Mouse (Mus musculus) hindbrain, embryonic 10.5 days (tissue): Measurements from ENCODE around the gene Ubash3b. TPM values are rescaled to one million over a fixed set of nuclear protein-coding genes. Genes with fewer than 3 reads are reported as not detected.

Experiments used
- DNase-seq: peaks from one replicate; pipeline ENCODE4 v3.0.0-alpha.2; 2017; ENCODE audit warnings: low spot score
- H3K27ac ChIP-seq: fragments of 300-500 bp; sonication (generic); 2 replicates; pipeline ENCODE4 v1.5.1; 2016; ENCODE audit warnings: mild to moderate bottlenecking, moderate library complexity
- H3K27me3 ChIP-seq: fragments of 300-500 bp; sonication (generic); 2 replicates; pipeline ENCODE4 v1.6.1; 2016; ENCODE audit warnings: mild to moderate bottlenecking; ENCODE audit not compliant: poor library complexity, insufficient read depth, severe bottlenecking
- H3K36me3 ChIP-seq: fragments of 300-500 bp; sonication (generic); 2 replicates; pipeline ENCODE4 v1.6.1; 2016; ENCODE audit warnings: mild to moderate bottlenecking, moderate library complexity
- H3K4me1 ChIP-seq: fragments of 300-500 bp; sonication (generic); replicated peaks from 2 replicates; pipeline ENCODE4 v1.6.1; 2016; ENCODE audit warnings: mild to moderate bottlenecking
- H3K4me3 ChIP-seq: fragments of 300-500 bp; sonication (generic); 2 replicates; pipeline ENCODE4 v1.5.1; 2016; ENCODE audit warnings: mild to moderate bottlenecking, moderate library complexity
- H3K9me3 ChIP-seq: fragments of 300-500 bp; sonication (generic); 2 replicates; pipeline ENCODE4 v1.6.1; 2016; ENCODE audit warnings: mild to moderate bottlenecking, moderate library complexity
- WGBS: fragments of 180-500 bp; shearing (Covaris S2); methylation state at CpG from one replicate; pipeline ENCODE4 v1.1.7; 2016; 5-methylcytosine and 5-hydroxymethylcytosine counted together
- polyA plus RNA-seq: library from polyadenylated mRNA; unstranded; fragments of >200 nt; fragmentation: Nextera tagmentation; extraction: Ambion mirVana; gene quantifications from 2 replicates; pipeline ENCODE4 v1.2.1, GENCODE M21; 2016

Gene Ubash3b
- polyA plus RNA-seq, 1 experiment from 2014 or later: 8.5 TPM

- DNase-seq: peak; percentile 23
- no peaks in the 10 kb centered on the region for H3K4me1 ChIP-seq
- no peak overlapping the region for H3K4me3 ChIP-seq
- peaks cover 15% of the 10 kb centered on the region for H3K27me3 ChIP-seq
- H3K9me3 ChIP-seq: no peaks in the 10 kb centered on the region
- 36% methylated on average over 6 of the region's 6 CpGs for WGBS
- no peak overlapping the region for H3K27ac ChIP-seq
- H3K36me3 ChIP-seq: no peaks in the 10 kb centered on the region
Measured at GRCm38 (mm10) chr9:40982480-40982879, 179.0 kb downstream of the Ubash3b start.

GRCm38 (mm10) chr9:40974042-40974801 lies 187.3 kb downstream of the Ubash3b start:
- H3K27ac ChIP-seq: no peak overlapping the region
- no peaks in the 10 kb centered on the region for H3K9me3 ChIP-seq
- 80% methylated on average over 11 of the region's 11 CpGs for WGBS
- no peaks in the 10 kb centered on the region for H3K27me3 ChIP-seq
- DNase-seq: no peak
- H3K4me1 ChIP-seq: no peaks in the 10 kb centered on the region
- H3K4me3 ChIP-seq: no peak overlapping the region
- no peaks in the 10 kb centered on the region for H3K36me3 ChIP-seq

- 18% methylated on average over 7 of the region's 7 CpGs for WGBS
- H3K36me3 ChIP-seq: no peaks in the 10 kb centered on the region
- H3K27me3 ChIP-seq: peaks cover 70% of the 10 kb centered on the region
- 0 out of 2 replicates have a peak overlapping the region, but pooled peaks have one; percentile 78 for H3K27ac ChIP-seq
- peak overlapping the region; percentile 65 for H3K4me3 ChIP-seq
- peaks cover 12% of the 10 kb centered on the region for H3K4me1 ChIP-seq
- peak; percentile 10 for DNase-seq
- no peaks in the 10 kb centered on the region for H3K9me3 ChIP-seq
Measured at GRCm38 (mm10) chr9:40964418-40964714, 197.1 kb downstream of the Ubash3b start.

- H3K36me3 ChIP-seq: no peaks in the 10 kb centered on the region
Measured at GRCm38 (mm10) chr9:40963586-40964417, 197.7 kb downstream of the Ubash3b start, which contains the start of gene Jhy. Gene Jhy, minus strand, starts transcription at chr9:40964118.

GRCm38 (mm10) chr9:40961401-40961800 lies 200.1 kb downstream of the Ubash3b start:
- 85% methylated on average over 3 of the region's 3 CpGs for WGBS
- H3K4me1 ChIP-seq: peaks cover 12% of the 10 kb centered on the region
- no peak overlapping the region for H3K4me3 ChIP-seq
- H3K27ac ChIP-seq: no peak overlapping the region
- H3K9me3 ChIP-seq: no peaks in the 10 kb centered on the region
- H3K36me3 ChIP-seq: no peaks in the 10 kb centered on the region
- peaks cover 73% of the 10 kb centered on the region for H3K27me3 ChIP-seq
- no peak for DNase-seq

More at GRCm38 (mm10) chr9:40963586-40964417, 197.7 kb downstream of the Ubash3b start, which contains the start of gene Jhy:
- Histone ChIP-seq H3K4me1 (peaks cover 12% of the 10 kb centered on the region), H3K27me3 (peaks cover 70% of the 10 kb centered on the region), H3K27ac (peak within 1 kb of the TSS; percentile 78), H3K4me3 (peak within 1 kb of the TSS; percentile 65), H3K9me3 (no peaks in the 10 kb centered on the region)
- WGBS: under 1% methylated on average over 51 of the region's 51 CpGs
- DNase-seq: peak; percentile 44

Other genes with a start within 250 kb of the Ubash3b start
- gene Jhy, start 197.6 kb downstream of the Ubash3b start, polyA plus RNA-seq: 1.6 and 1.8 TPM in 2 replicates
- 0.09 and 0.13 TPM in 2 replicates for gene Crtam, start 157.1 kb downstream of the Ubash3b start, polyA plus RNA-seq